Mouse (Mus musculus) CD4-positive, CD25-positive, alpha-beta regulatory T cell (primary cell): ENCODE results near the gene Hexim2. TPM values are rescaled to one million over a fixed set of nuclear protein-coding genes. Genes with fewer than 3 reads are reported as not detected.

Experiments
- polyA plus RNA-seq: library from polyadenylated mRNA; unstranded; fragments of 100-300 nt; shearing (Covaris generic); gene quantifications from one replicate; pipeline ENCODE4 v1.2.1, GENCODE M21; 2017

Gene Hexim2
- 5.3 TPM for polyA plus RNA-seq

GRCm38 (mm10) chr11:103131701-103132575 lies at the start of gene Hexim2:
TSS of gene Hexim2 (plus strand) at chr11:103132429.

GRCm38 (mm10) chr11:103101481-103101865 lies 30.8 kb upstream of the Hexim2 start, which contains the start of the genes Plcd3 and Acbd4:
TSS of gene Plcd3 (minus strand) at chr11:103101658.
TSS of gene Acbd4 (plus strand) at chr11:103101682.

GRCm38 (mm10) chr11:103116008-103116818 lies 16.0 kb upstream of the Hexim2 start, which contains the start of gene Hexim1:
TSS of gene Hexim1 (plus strand) at chr11:103116231.

GRCm38 (mm10) chr11:103170494-103171285 lies 38.5 kb downstream of the Hexim2 start, which contains the start of gene Fmnl1:
TSS of gene Fmnl1 (plus strand) at chr11:103171107.

Other genes with a start within 250 kb of the Hexim2 start
- not detected for gene Fam187a, start 247.3 kb upstream of the Hexim2 start, polyA plus RNA-seq
- gene Gfap, start 231.5 kb upstream of the Hexim2 start, polyA plus RNA-seq = not detected
- 1.4 TPM for gene Kif18b, start 207.3 kb upstream of the Hexim2 start, polyA plus RNA-seq
- gene C1ql1, start 185.7 kb upstream of the Hexim2 start, polyA plus RNA-seq = not detected
- 75.3 TPM for gene Nmt1, start 104.2 kb upstream of the Hexim2 start, polyA plus RNA-seq
- 26.3 TPM for gene Dcakd, start 104.1 kb upstream of the Hexim2 start, polyA plus RNA-seq
- not detected for gene Plcd3, start 30.8 kb upstream of the Hexim2 start, polyA plus RNA-seq
- gene Acbd4, start 30.7 kb upstream of the Hexim2 start, polyA plus RNA-seq = 48.3 TPM
- 4.2 TPM for gene Hexim1, start 16.2 kb upstream of the Hexim2 start, polyA plus RNA-seq
- 229 TPM for gene Fmnl1, start 38.7 kb downstream of the Hexim2 start, polyA plus RNA-seq
- not detected for gene 1700023F06Rik, start 76.1 kb downstream of the Hexim2 start, polyA plus RNA-seq
- not detected for gene Spata32, start 86.0 kb downstream of the Hexim2 start, polyA plus RNA-seq
- gene Map3k14, start 135.0 kb downstream of the Hexim2 start, polyA plus RNA-seq = 36.7 TPM
- 107 TPM for gene Arhgap27, start 231.3 kb downstream of the Hexim2 start, polyA plus RNA-seq